8 mouse cellular contexts compared by ENCODE assay signal in genomic region chr11:54439691-54440029, GRCm38 (mm10). TPM values are rescaled to one million over a fixed set of nuclear protein-coding genes. Genes with fewer than 3 reads are reported as not detected.
DNase-seq lines count a peak whose midpoint lies in the region; ATAC-seq lines count a peak whose summit lies in the region.
"Had no signal": no experiment of that assay in that cellular context is flagged by ENCODE, and none has a peak within 500 bp of the region (broad histone marks: within the 10 kb centered on the region; RNA-seq: fewer than 3 reads in every experiment).

No protein-coding gene starts in this region.

- peak overlapping the region; percentile 78 for H3K4me2 ChIP-seq in lung, embryonic 16.5 days (ENCODE audit: low read depth, low read length)
- H3K4me2 ChIP-seq in forebrain, embryonic 11.5 days (ENCODE audit: low read depth, low read length, severe bottlenecking), result peak overlapping the region; percentile 60
- H3K4me2 ChIP-seq in neural tube, embryonic 15.5 days, result peak overlapping the region; percentile 67

- H3K9me3 ChIP-seq in lung, embryonic 16.5 days (ENCODE audit: control insufficient read depth, low read length), result no peaks in the 10 kb centered on the region
- no peaks in the 10 kb centered on the region for H3K9me3 ChIP-seq in forebrain, embryonic 11.5 days (ENCODE audit: control insufficient read depth, low read length)
- no peaks in the 10 kb centered on the region for H3K9me3 ChIP-seq in limb, embryonic 10.5 days (replicated peaks)
- H3K9me3 ChIP-seq in neural tube, embryonic 15.5 days (replicated peaks), result no peaks in the 10 kb centered on the region

- WGBS in lung, embryonic 16.5 days, result 58% methylated on average over 3 of the region's 3 CpGs
- 78% methylated on average over 3 of the region's 3 CpGs for WGBS in forebrain, embryonic 11.5 days
- WGBS in limb, embryonic 10.5 days, result 83% methylated on average over 3 of the region's 3 CpGs
- 61% methylated on average over 3 of the region's 3 CpGs for WGBS in neural tube, embryonic 15.5 days

- no peak overlapping the region for H3K27ac ChIP-seq in lung, embryonic 16.5 days (ENCODE audit: low read length)
- no peak overlapping the region for H3K27ac ChIP-seq in forebrain, embryonic 11.5 days (ENCODE audit: low read depth, low read length)
- H3K27ac ChIP-seq in limb, embryonic 10.5 days, result no peak overlapping the region
- H3K27ac ChIP-seq in neural tube, embryonic 15.5 days (replicated peaks), result no peak overlapping the region

- peak overlapping the region; percentile 97 for H3K9ac ChIP-seq in lung, embryonic 16.5 days (ENCODE audit: low read length)
- H3K9ac ChIP-seq in forebrain, embryonic 11.5 days (ENCODE audit: low read length), result no peak overlapping the region
- H3K9ac ChIP-seq in neural tube, embryonic 15.5 days (replicated peaks), result no peak overlapping the region

- peaks cover 18% of the 10 kb centered on the region for H3K4me1 ChIP-seq in lung, embryonic 16.5 days (replicated peaks; ENCODE audit: control insufficient read depth, insufficient read depth, low read length)
- H3K4me1 ChIP-seq in forebrain, embryonic 11.5 days (replicated peaks; ENCODE audit: control insufficient read depth, insufficient read depth, low read length), result no peaks in the 10 kb centered on the region; the same call in 1 of the 2 replicates
- peaks cover 11% of the 10 kb centered on the region for H3K4me1 ChIP-seq in limb, embryonic 10.5 days
- H3K4me1 ChIP-seq in neural tube, embryonic 15.5 days, result peaks cover 28% of the 10 kb centered on the region

- no peak for DNase-seq in lung, postnatal 36 days
- no peak for DNase-seq in forebrain, embryonic 11.5 days (ENCODE audit: low spot score)
- DNase-seq in limb, embryonic 10.5 days (ENCODE audit: low spot score), result no peak
- no peak for DNase-seq in urinary bladder, adult 18-20 months (ENCODE audit: low spot score in 2 of 2)
- DNase-seq: gastrocnemius, postnatal 14 days had no signal

- no peaks in the 10 kb centered on the region for H3K36me3 ChIP-seq in lung, embryonic 16.5 days (ENCODE audit: control insufficient read depth, insufficient read depth, low read length)
- no peaks in the 10 kb centered on the region for H3K36me3 ChIP-seq in forebrain, embryonic 11.5 days (ENCODE audit: control insufficient read depth, insufficient read depth, low read length)
- H3K36me3 ChIP-seq in limb, embryonic 10.5 days, result no peaks in the 10 kb centered on the region
- H3K36me3 ChIP-seq in neural tube, embryonic 15.5 days, result no peaks in the 10 kb centered on the region

- no peak for ATAC-seq in lung, embryonic 16.5 days (ENCODE audit: low read depth)
- ATAC-seq in forebrain, embryonic 11.5 days (replicated peaks; ENCODE audit: low FRiP score), result no peak
- ATAC-seq in neural tube, embryonic 15.5 days (ENCODE audit: low FRiP score), result no peak
- no peak for ATAC-seq in CD4-positive, CD25-positive, alpha-beta regulatory T cell, adult 4 months

- H3K27me3 ChIP-seq in lung, embryonic 16.5 days (ENCODE audit: control insufficient read depth, insufficient read depth, low read depth, low read length), result no peaks in the 10 kb centered on the region
- no peaks in the 10 kb centered on the region for H3K27me3 ChIP-seq in forebrain, embryonic 11.5 days (ENCODE audit: control insufficient read depth, insufficient read depth, low read length)
- H3K27me3 ChIP-seq in limb, embryonic 10.5 days (ENCODE audit: low read depth, poor library complexity, severe bottlenecking), result no peaks in the 10 kb centered on the region
- H3K27me3 ChIP-seq in neural tube, embryonic 15.5 days (replicated peaks), result no peaks in the 10 kb centered on the region

- H3K4me3 ChIP-seq in lung, embryonic 16.5 days (ENCODE audit: low read length), result peak overlapping the region; percentile 96
- H3K4me3 ChIP-seq in forebrain, embryonic 11.5 days (ENCODE audit: low read depth, low read length), result no peak overlapping the region
- H3K4me3 ChIP-seq in limb, embryonic 10.5 days, result peak overlapping the region; percentile 92; the same call in 1 of the 2 replicates
- H3K4me3 ChIP-seq in neural tube, embryonic 15.5 days (replicated peaks), result peak overlapping the region; percentile 97

RNA-seq across cellular contexts. Expression of gene Fnip1, which starts 1.7 kb away (rescaled TPM):
- polyA plus RNA-seq in lung, embryonic 16.5 days (2015; fragmentation: Nextera tagmentation; extraction: Ambion mirVana), result 10.1 and 10.3 TPM in 2 replicates
- 12.0 and 13.4 TPM in 2 replicates for polyA plus RNA-seq in forebrain, embryonic 11.5 days (2014; fragmentation: Nextera tagmentation; extraction: Ambion mirVana)
- polyA plus RNA-seq in limb, embryonic 10.5 days (2016; fragmentation: Nextera tagmentation; extraction: Ambion mirVana), result 7.6 and 9.9 TPM in 2 replicates
- 9.0 and 9.2 TPM in 2 replicates for polyA plus RNA-seq in neural tube, embryonic 15.5 days (2015; fragmentation: Nextera tagmentation; extraction: Ambion mirVana)
- polyA plus RNA-seq in CD4-positive, CD25-positive, alpha-beta regulatory T cell, adult 4 months (2017; shearing (Covaris generic)), result 10 to 100 TPM; 12.7 to 12.9 TPM
